Mouse (Mus musculus) kidney, adult 2 months (tissue): Measurements from ENCODE around the gene Zfp524. TPM values are rescaled to one million over a fixed set of nuclear protein-coding genes. Genes with fewer than 3 reads are reported as not detected.

Experiments used
- DNase-seq: peaks from one replicate; pipeline ENCODE4 v3.0.0; 2021
- H3K27ac ChIP-seq: fragments of 200-500 bp; 2 replicates; pipeline ENCODE4 v1.5.1; 2012; ENCODE audit warnings: low read depth, low read length, control low read depth, inconsistent platforms; ENCODE audit not compliant: insufficient read depth
- H3K27me3 ChIP-seq: fragments of 200-500 bp; replicated peaks from 2 replicates; pipeline ENCODE4 v1.6.1; 2012; ENCODE audit warnings: mild to moderate bottlenecking, moderate library complexity, low read length, inconsistent platforms; ENCODE audit not compliant: control insufficient read depth, insufficient read depth
- H3K36me3 ChIP-seq: fragments of 200-500 bp; 2 replicates; pipeline ENCODE4 v1.6.1; 2012; ENCODE audit warnings: mild to moderate bottlenecking, moderate library complexity, low read length, inconsistent platforms; ENCODE audit not compliant: control insufficient read depth, insufficient read depth
- H3K4me1 ChIP-seq: fragments of 200-500 bp; 2 replicates; pipeline ENCODE4 v1.6.1; 2011; ENCODE audit warnings: low read length; ENCODE audit not compliant: control insufficient read depth, insufficient read depth
- H3K4me3 ChIP-seq: fragments of 200-500 bp; 2 replicates; pipeline ENCODE4 v1.5.1; 2011; ENCODE audit warnings: mild to moderate bottlenecking, low read depth, low read length, control low read depth; ENCODE audit not compliant: insufficient read depth
- CTCF ChIP-seq: fragments of 200-500 bp; conservative IDR thresholded peaks from 2 replicates; pipeline ENCODE4 v1.5.1; 2011; ENCODE audit warnings: low read depth, mild to moderate bottlenecking, control low read depth, low read length, moderate library complexity, mixed read lengths; ENCODE audit not compliant: insufficient read depth, insufficient read length
- POLR2A ChIP-seq: fragments of 200-500 bp; IDR thresholded peaks from one replicate; pipeline ENCODE4 v1.6.1; 2011; ENCODE audit warnings: low read depth, low read length, control low read depth
- WGBS: fragments of 180-500 bp; shearing (Covaris S2); methylation state at CpG from one replicate; pipeline ENCODE4 v1.1.7; 2018; 5-methylcytosine and 5-hydroxymethylcytosine counted together
- polyA plus RNA-seq: library from polyadenylated mRNA; depleted of rRNA; stranded (reverse); fragments of >200 nt; gene quantifications from 2 replicates; pipeline ENCODE4 v1.2.3, GENCODE M21; 2012

Gene Zfp524
- polyA plus RNA-seq, 1 experiment = 35.7 TPM

GRCm38 (mm10) chr7:5038109-5038732 lies 24.0 kb downstream of the Zfp524 start, which contains the start of gene Zfp784:
Gene Zfp784, minus strand, starts transcription at chr7:5038446.
- TF ChIP-seq CTCF (no peak), POLR2A (peak; percentile 56)
- Histone ChIP-seq H3K36me3 (no peaks in the 10 kb centered on the region), H3K27ac (peak within 1 kb of the TSS; percentile 94), H3K27me3 (no peaks in the 10 kb centered on the region), H3K4me1 (peaks cover 3% of the 10 kb centered on the region; the same call in 1 of the 2 replicates), H3K4me3 (peak within 1 kb of the TSS; percentile 73)
- WGBS = under 1% methylated on average over 48 of the region's 48 CpGs
- DNase-seq = peak; percentile 96

- no peak overlapping the region; the same call in 1 of the 2 replicates for H3K27ac ChIP-seq
- no peak for TF ChIP-seq CTCF
- no peak for TF ChIP-seq POLR2A
These were observed 24.7 kb downstream of the Zfp524 start for GRCm38 (mm10) chr7:5038940-5039339.

GRCm38 (mm10) chr7:5044981-5045380 lies 30.8 kb downstream of the Zfp524 start:
- no peak overlapping the region for H3K4me3 ChIP-seq
- H3K27me3 ChIP-seq = no peaks in the 10 kb centered on the region
- TF ChIP-seq CTCF (no peak), POLR2A (no peak)
- H3K4me1 ChIP-seq = no peaks in the 10 kb centered on the region
- 76% methylated on average over 2 of the region's 2 CpGs for WGBS
- no peak for DNase-seq
- H3K27ac ChIP-seq = no peak overlapping the region
- H3K36me3 ChIP-seq = no peaks in the 10 kb centered on the region

More at GRCm38 (mm10) chr7:5038940-5039339, 24.7 kb downstream of the Zfp524 start:
- Histone ChIP-seq H3K4me3 (no peak overlapping the region), H3K27me3 (no peaks in the 10 kb centered on the region), H3K36me3 (no peaks in the 10 kb centered on the region), H3K4me1 (peaks cover 3% of the 10 kb centered on the region; the same call in 1 of the 2 replicates)
- 13% methylated on average over 5 of the region's 5 CpGs for WGBS
- DNase-seq = no peak

GRCm38 (mm10) chr7:5046112-5046511 lies 31.9 kb downstream of the Zfp524 start:
- WGBS = 72% methylated on average over 2 of the region's 2 CpGs
- Histone ChIP-seq H3K4me3 (no peak overlapping the region), H3K4me1 (peaks cover 3% of the 10 kb centered on the region; the same call in 1 of the 2 replicates), H3K36me3 (no peaks in the 10 kb centered on the region), H3K27ac (no peak overlapping the region), H3K27me3 (no peaks in the 10 kb centered on the region)
- DNase-seq = no peak
- TF ChIP-seq POLR2A (no peak), CTCF (no peak)

GRCm38 (mm10) chr7:5047313-5047712 lies 33.1 kb downstream of the Zfp524 start:
- TF ChIP-seq CTCF (0 out of 2 replicates have a peak, but pooled peaks have one; percentile 2), POLR2A (no peak)
- WGBS = 23% methylated on average over 2 of the region's 2 CpGs

GRCm38 (mm10) chr7:5051193-5052192 lies 37.3 kb downstream of the Zfp524 start, which contains the start of gene Zfp580:
Gene Zfp580, plus strand, starts transcription at chr7:5051538.
- TF ChIP-seq CTCF (no peak), POLR2A (peak; percentile 8)
- H3K27me3 ChIP-seq = peaks cover 1% of the 10 kb centered on the region; the same call in 1 of the 2 replicates
- peak; percentile 78 for DNase-seq
- peak within 1 kb of the TSS; percentile 72 for H3K4me3 ChIP-seq
- peaks cover 5% of the 10 kb centered on the region; the same call in 1 of the 2 replicates for H3K4me1 ChIP-seq
- 1% methylated on average over 61 of the region's 65 CpGs for WGBS
- H3K27ac ChIP-seq = peak within 1 kb of the TSS; percentile 42
- H3K36me3 ChIP-seq = no peaks in the 10 kb centered on the region

More at GRCm38 (mm10) chr7:5047313-5047712, 33.1 kb downstream of the Zfp524 start:
- H3K27ac ChIP-seq = no peak overlapping the region
- no peak overlapping the region for H3K4me3 ChIP-seq
- DNase-seq = peak; percentile 67
- no peaks in the 10 kb centered on the region for H3K36me3 ChIP-seq
- peaks cover 3% of the 10 kb centered on the region; the same call in 1 of the 2 replicates for H3K4me1 ChIP-seq
- no peaks in the 10 kb centered on the region for H3K27me3 ChIP-seq
